Mouse (Mus musculus) stomach, postnatal 0 days (tissue): ENCODE measurements around the gene Rbms3. TPM values are rescaled to one million over a fixed set of nuclear protein-coding genes. Genes with fewer than 3 reads are reported as not detected.
A peak's percentile ranks its signal among the peaks of the same experiment; 100 is the strongest.

Experiments
- ATAC-seq: fragments of 200-750 bp; cut with Nextera tagmentation; 2 replicates; pipeline ENCODE4 v1.8.0; 2017; ENCODE audit not compliant: low FRiP score, low TSS enrichment
- DNase-seq: peaks from one replicate; pipeline ENCODE4 v3.0.0-alpha.2; 2016; ENCODE audit warnings: low spot score
- H3K27ac ChIP-seq: fragments of 300-500 bp; sonication (generic); replicated peaks from 2 replicates; pipeline ENCODE4 v1.5.1; 2014; ENCODE audit warnings: mild to moderate bottlenecking, control low read depth
- H3K27me3 ChIP-seq: fragments of 300-500 bp; sonication (generic); 2 replicates; pipeline ENCODE4 v1.6.1; 2014; ENCODE audit warnings: low read length; ENCODE audit not compliant: control insufficient read depth, insufficient read depth
- H3K36me3 ChIP-seq: fragments of 300-500 bp; sonication (generic); 2 replicates; pipeline ENCODE4 v1.6.1; 2014; ENCODE audit warnings: low read length, mixed read lengths; ENCODE audit not compliant: control insufficient read depth, insufficient read depth
- H3K4me1 ChIP-seq: fragments of 300-500 bp; sonication (generic); replicated peaks from 2 replicates; pipeline ENCODE4 v1.6.1; 2014; ENCODE audit warnings: antibody characterized with exemption; ENCODE audit not compliant: control insufficient read depth, insufficient read depth
- H3K4me2 ChIP-seq: fragments of 300-500 bp; sonication (generic); replicated peaks from 2 replicates; pipeline ENCODE4 v1.6.1; 2014; ENCODE audit warnings: low read depth, mild to moderate bottlenecking, control low read depth, moderate library complexity
- H3K4me3 ChIP-seq: fragments of 300-500 bp; sonication (generic); 2 replicates; pipeline ENCODE4 v1.5.1; 2014; ENCODE audit warnings: low read depth, low read length, control low read depth
- H3K9ac ChIP-seq: fragments of 300-500 bp; sonication (generic); 2 replicates; pipeline ENCODE4 v1.6.1; 2014; ENCODE audit warnings: mild to moderate bottlenecking, low read length, control low read depth, mixed read lengths
- H3K9me3 ChIP-seq: fragments of 300-500 bp; sonication (generic); 2 replicates; pipeline ENCODE4 v1.6.1; 2016; ENCODE audit warnings: low read length; ENCODE audit not compliant: control insufficient read depth
- CTCF ChIP-seq: IDR thresholded peaks from 2 replicates; pipeline ENCODE4 v1.5.1; 2016; ENCODE audit warnings: antibody characterized with exemption, low read depth, mild to moderate bottlenecking, moderate library complexity
- EP300 ChIP-seq: optimal IDR thresholded peaks from 2 replicates; pipeline ENCODE3; 2016; ENCODE audit warnings: antibody characterized with exemption
- WGBS: fragments of 180-500 bp; shearing (Covaris S2); extraction: QIAGEN DNeasy Blood & Tissue Kit; methylation state at CpG from one replicate; pipeline ENCODE4 v1.1.7; 2014; 5-methylcytosine and 5-hydroxymethylcytosine counted together
- polyA plus RNA-seq: library from polyadenylated mRNA; unstranded; fragments of >200 nt; fragmentation: Nextera tagmentation; extraction: Ambion mirVana; gene quantifications from 2 replicates; pipeline ENCODE4 v1.2.1, GENCODE M21; 2015

Rbms3 gene
- polyA plus RNA-seq, 1 experiment from 2014 or later = 20.9 TPM

- Histone ChIP-seq H3K4me1 (no peaks in the 10 kb centered on the region), H3K4me3 (no peak overlapping the region), H3K27me3 (no peaks in the 10 kb centered on the region), H3K27ac (no peak overlapping the region), H3K9ac (no peak overlapping the region), H3K4me2 (no peak overlapping the region), H3K36me3 (no peaks in the 10 kb centered on the region), H3K9me3 (no peaks in the 10 kb centered on the region)
- DNase-seq (no peak), ATAC-seq (no peak)
- no peak for TF ChIP-seq CTCF
- TF ChIP-seq EP300 = no peak
- WGBS = 81% methylated on average over 5 of the region's 5 CpGs
Measured at GRCm38 (mm10) chr9:117558562-117558961, 71.2 kb downstream of the Rbms3 start.

GRCm38 (mm10) chr9:117554356-117554755 lies 75.4 kb downstream of the Rbms3 start:
- H3K4me3 ChIP-seq = no peak overlapping the region
- no peaks in the 10 kb centered on the region for H3K4me1 ChIP-seq
- no peaks in the 10 kb centered on the region for H3K36me3 ChIP-seq
- DNase-seq (no peak), ATAC-seq (no peak)
- no peak overlapping the region for H3K27ac ChIP-seq
- H3K4me2 ChIP-seq = no peak overlapping the region
- no peaks in the 10 kb centered on the region for H3K27me3 ChIP-seq
- no peak overlapping the region for H3K9ac ChIP-seq
- H3K9me3 ChIP-seq = no peaks in the 10 kb centered on the region
- TF ChIP-seq CTCF (no peak), EP300 (no peak)

- DNase-seq (no peak), ATAC-seq (no peak)
- 72% methylated on average over 2 of the region's 2 CpGs for WGBS
- Histone ChIP-seq H3K9ac (no peak overlapping the region), H3K36me3 (no peaks in the 10 kb centered on the region), H3K4me1 (no peaks in the 10 kb centered on the region), H3K4me2 (no peak overlapping the region), H3K27ac (no peak overlapping the region), H3K4me3 (no peak overlapping the region), H3K9me3 (no peaks in the 10 kb centered on the region), H3K27me3 (no peaks in the 10 kb centered on the region)
- TF ChIP-seq EP300 (no peak), CTCF (no peak)
Measured at GRCm38 (mm10) chr9:117529281-117529680, 100.4 kb downstream of the Rbms3 start.

- H3K4me1 ChIP-seq = no peaks in the 10 kb centered on the region
Measured at GRCm38 (mm10) chr9:117508941-117509340, 120.8 kb downstream of the Rbms3 start.

GRCm38 (mm10) chr9:117491866-117492265 lies 137.8 kb downstream of the Rbms3 start:
- 75% methylated on average over 2 of the region's 2 CpGs for WGBS
- Histone ChIP-seq H3K36me3 (no peaks in the 10 kb centered on the region), H3K4me2 (no peak overlapping the region), H3K4me1 (no peaks in the 10 kb centered on the region), H3K4me3 (no peak overlapping the region), H3K27me3 (no peaks in the 10 kb centered on the region), H3K9ac (no peak overlapping the region), H3K27ac (no peak overlapping the region), H3K9me3 (no peaks in the 10 kb centered on the region)
- ATAC-seq = no peak
- no peak for TF ChIP-seq EP300
- no peak for TF ChIP-seq CTCF
- DNase-seq = no peak

More at GRCm38 (mm10) chr9:117508941-117509340, 120.8 kb downstream of the Rbms3 start:
- Histone ChIP-seq H3K27me3 (no peaks in the 10 kb centered on the region), H3K4me2 (no peak overlapping the region), H3K36me3 (no peaks in the 10 kb centered on the region), H3K27ac (no peak overlapping the region), H3K9ac (no peak overlapping the region), H3K9me3 (no peaks in the 10 kb centered on the region), H3K4me3 (no peak overlapping the region)
- TF ChIP-seq EP300 = no peak
- TF ChIP-seq CTCF = no peak
- ATAC-seq (no peak), DNase-seq (no peak)
- WGBS = 75% methylated on average over 11 of the region's 11 CpGs

- H3K36me3 ChIP-seq = no peaks in the 10 kb centered on the region
- H3K4me2 ChIP-seq = no peak overlapping the region
- no peak for ATAC-seq
- H3K27ac ChIP-seq = no peak overlapping the region
- no peaks in the 10 kb centered on the region for H3K9me3 ChIP-seq
- H3K27me3 ChIP-seq = no peaks in the 10 kb centered on the region
- H3K4me1 ChIP-seq = no peaks in the 10 kb centered on the region
- H3K9ac ChIP-seq = no peak overlapping the region
- WGBS = 95% methylated on average over 5 of the region's 5 CpGs
- peak; percentile 67 for TF ChIP-seq CTCF
- TF ChIP-seq EP300 = no peak
- H3K4me3 ChIP-seq = no peak overlapping the region
- DNase-seq = no peak
Measured at GRCm38 (mm10) chr9:117484396-117484795, 145.3 kb downstream of the Rbms3 start.
